Mouse (Mus musculus) CH12.LX (cell line): ENCODE results near the gene Galm.
"Not testable (repeated sequence)": the region's sequence is repeated elsewhere in the genome, so short reads cannot be mapped to it uniquely, and the experiment has no call there.

ENCODE experiments used
- CHD1 ChIP-seq: IDR thresholded peaks from 2 replicates; pipeline ENCODE4 v1.6.1; 2012; ENCODE audit warnings: low read depth, low read length, improper control_type of control experiment, inconsistent platforms
- CTCF ChIP-seq, 2 experiments: IDR thresholded peaks in 1 of 2; conservative IDR thresholded peaks in 1 of 2; 2 replicates each; pipeline ENCODE4 v1.5.1; 2011 to 2012; ENCODE audit warnings: low read depth in 2 of 2, low read length in 2 of 2, improper control_type of control experiment in 1 of 2, inconsistent platforms in 1 of 2, mild to moderate bottlenecking in 1 of 2, moderate library complexity in 1 of 2
- ETS1 ChIP-seq: conservative IDR thresholded peaks from 2 replicates; pipeline ENCODE4 v1.6.1; 2012; ENCODE audit warnings: low read depth, mild to moderate bottlenecking, inconsistent platforms, low read length, improper control_type of control experiment, moderate library complexity
- HCFC1 ChIP-seq: IDR thresholded peaks from 2 replicates; pipeline ENCODE4 v1.6.1; 2012; ENCODE audit warnings: low read depth, mild to moderate bottlenecking, inconsistent platforms, low read length, improper control_type of control experiment
- JUND ChIP-seq: conservative IDR thresholded peaks from 2 replicates; pipeline ENCODE4 v1.6.1; 2011; ENCODE audit warnings: low read depth, low read length, improper control_type of control experiment
- MAX ChIP-seq: IDR thresholded peaks from 2 replicates; pipeline ENCODE4 v1.6.1; 2011; ENCODE audit warnings: low read length, improper control_type of control experiment
- MEF2A ChIP-seq: IDR thresholded peaks from 2 replicates; pipeline ENCODE4 v1.6.1; 2014; ENCODE audit warnings: low read depth, mild to moderate bottlenecking, inconsistent platforms, low read length, improper control_type of control experiment, borderline replicate concordance
- MXI1 ChIP-seq: IDR thresholded peaks from 2 replicates; pipeline ENCODE4 v1.6.1; 2011; ENCODE audit warnings: mild to moderate bottlenecking, low read depth, low read length, improper control_type of control experiment
- POLR2A ChIP-seq: IDR thresholded peaks from 2 replicates; pipeline ENCODE4 v1.6.1; 2011; ENCODE audit warnings: low read depth, mild to moderate bottlenecking, improper control_type of control experiment, low read length
- USF1 ChIP-seq: IDR thresholded peaks from 2 replicates; pipeline ENCODE4 v1.6.1; 2014; ENCODE audit warnings: low read depth, mild to moderate bottlenecking, inconsistent platforms, low read length, improper control_type of control experiment
- ZMIZ1 ChIP-seq: IDR thresholded peaks from 2 replicates; pipeline ENCODE4 v1.6.1; 2012; ENCODE audit warnings: low read depth, mild to moderate bottlenecking, inconsistent platforms, low read length, improper control_type of control experiment

GRCm38 (mm10) chr17:80178846-80179245 lies 51.6 kb downstream of the Galm start:
- TF ChIP-seq POLR2A; ZMIZ1; MEF2A; MXI1; CHD1; USF1; CTCF (conservative IDR thresholded peaks at IDR 0.05 in 1 of 2, IDR thresholded peaks at IDR 0.05 in 1 of 2; ENCODE audit: low read depth in 2 of 2, low read length in 2 of 2); MAX; HCFC1; ETS1; JUND: not testable (repeated sequence)
